Mouse (Mus musculus) megakaryocyte, embryonic 14.5 days (primary cell): ENCODE measurements around the gene Lrrk2. TPM values are rescaled to one million over a fixed set of nuclear protein-coding genes. Genes with fewer than 3 reads are reported as not detected.

Source experiments
- H3K27me3 ChIP-seq: replicated peaks from 2 replicates; pipeline ENCODE3; 2012; ENCODE audit warnings: inconsistent platforms
- H3K36me3 ChIP-seq: replicated peaks from 2 replicates; pipeline ENCODE3; 2012; ENCODE audit warnings: low read length, inconsistent platforms, mixed read lengths
- H3K4me1 ChIP-seq: 2 replicates; pipeline ENCODE4 v1.6.1; 2012; ENCODE audit warnings: inconsistent platforms
- H3K4me3 ChIP-seq: replicated peaks from 2 replicates; pipeline ENCODE3; 2012; ENCODE audit warnings: moderate library complexity, mild to moderate bottlenecking, inconsistent platforms
- H3K9me3 ChIP-seq: 2 replicates; pipeline ENCODE4 v1.6.1; 2012; ENCODE audit warnings: inconsistent platforms
- FLI1 ChIP-seq: IDR thresholded peaks from 2 replicates; pipeline ENCODE4 v1.6.1; 2012; ENCODE audit warnings: low read length, inconsistent platforms, mixed read lengths
- GATA1 ChIP-seq: IDR thresholded peaks from 3 replicates; pipeline ENCODE4 v1.6.1; 2012; ENCODE audit warnings: mixed read lengths, low read length, inconsistent platforms, borderline replicate concordance
- polyA plus RNA-seq: library from polyadenylated mRNA; stranded (reverse); fragments of >175 nt; gene quantifications from 2 replicates; pipeline ENCODE4 v1.2.3, GENCODE M21; 2012; ENCODE audit warnings: low replicate concordance; ENCODE audit not compliant: insufficient read depth

The Lrrk2 gene
- polyA plus RNA-seq, 1 experiment, result 0.03 TPM

DNA sequence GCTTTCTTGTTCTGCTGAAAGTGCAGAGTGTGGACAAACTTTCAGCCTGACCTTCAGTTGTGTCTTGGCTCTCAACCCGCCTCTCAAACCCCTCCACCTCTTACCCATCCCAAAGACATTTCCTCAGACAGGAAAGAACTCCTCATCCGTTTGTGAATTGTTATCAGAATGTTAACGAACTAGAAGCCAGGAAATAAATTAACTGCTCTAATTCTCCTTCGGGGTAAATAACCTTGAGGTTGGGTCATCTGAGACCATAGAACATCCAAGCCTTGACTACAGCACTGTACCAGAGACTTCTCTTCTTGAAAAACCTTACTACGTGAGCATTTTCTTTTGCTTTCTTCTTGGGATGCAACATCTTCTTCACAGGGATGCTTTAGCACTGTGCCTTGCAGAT is 988 bp upstream of the Lrrk2 start:
- no peaks in the 10 kb centered on the region for H3K36me3 ChIP-seq
- no peaks in the 10 kb centered on the region for H3K9me3 ChIP-seq
- TF ChIP-seq GATA1, result no peak
- no peak for TF ChIP-seq FLI1

DNA sequence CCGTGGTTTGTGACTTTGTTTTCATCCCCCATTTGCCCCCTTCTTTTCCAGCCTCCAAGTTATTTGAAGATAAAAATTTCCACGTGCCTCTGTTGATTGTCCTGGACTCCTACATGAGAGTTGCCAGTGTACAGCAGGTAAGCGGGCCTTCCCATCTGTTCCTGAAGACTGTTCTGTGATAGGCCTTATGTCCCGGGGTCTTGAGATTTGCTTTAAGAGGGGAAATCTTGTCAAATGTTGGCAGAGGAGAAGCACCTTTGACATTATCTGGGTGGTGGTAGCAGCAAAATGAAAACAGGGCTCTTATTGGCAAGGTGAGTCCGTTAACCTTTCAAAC is 562 bp downstream of the Lrrk2 start:
- H3K27me3 ChIP-seq, result no peaks in the 10 kb centered on the region
- no peaks in the 10 kb centered on the region for H3K36me3 ChIP-seq
- no peaks in the 10 kb centered on the region for H3K9me3 ChIP-seq
- peaks cover 18% of the 10 kb centered on the region for H3K4me1 ChIP-seq
- H3K4me3 ChIP-seq, result peak overlapping the region; percentile 93
- TF ChIP-seq FLI1, result no peak
- no peak for TF ChIP-seq GATA1

More for the DNA sequence above, 988 bp upstream of the Lrrk2 start:
- Histone ChIP-seq H3K27me3 (no peaks in the 10 kb centered on the region), H3K4me1 (peaks cover 18% of the 10 kb centered on the region), H3K4me3 (no peak overlapping the region)

DNA sequence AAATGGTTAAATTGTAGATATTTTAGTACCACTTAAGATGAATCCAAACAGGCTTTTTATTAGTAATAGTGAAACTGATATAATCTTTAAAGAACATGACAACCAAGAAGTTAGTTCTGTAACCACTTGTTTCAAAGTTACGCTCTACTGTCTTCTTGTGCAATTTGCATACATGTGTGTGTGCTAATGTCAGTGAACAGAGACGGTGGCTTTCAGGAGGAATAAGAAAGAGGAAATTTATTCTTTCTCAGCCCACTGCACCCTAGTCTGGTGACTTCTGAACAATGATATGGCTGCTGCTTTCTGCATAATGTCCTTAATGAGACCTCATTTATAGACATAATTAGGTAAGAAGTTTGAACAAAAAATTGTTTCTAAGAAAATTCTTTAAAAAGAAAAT is 7.1 kb downstream of the Lrrk2 start:
- Histone ChIP-seq H3K9me3 (no peaks in the 10 kb centered on the region), H3K27me3 (no peaks in the 10 kb centered on the region)

DNA sequence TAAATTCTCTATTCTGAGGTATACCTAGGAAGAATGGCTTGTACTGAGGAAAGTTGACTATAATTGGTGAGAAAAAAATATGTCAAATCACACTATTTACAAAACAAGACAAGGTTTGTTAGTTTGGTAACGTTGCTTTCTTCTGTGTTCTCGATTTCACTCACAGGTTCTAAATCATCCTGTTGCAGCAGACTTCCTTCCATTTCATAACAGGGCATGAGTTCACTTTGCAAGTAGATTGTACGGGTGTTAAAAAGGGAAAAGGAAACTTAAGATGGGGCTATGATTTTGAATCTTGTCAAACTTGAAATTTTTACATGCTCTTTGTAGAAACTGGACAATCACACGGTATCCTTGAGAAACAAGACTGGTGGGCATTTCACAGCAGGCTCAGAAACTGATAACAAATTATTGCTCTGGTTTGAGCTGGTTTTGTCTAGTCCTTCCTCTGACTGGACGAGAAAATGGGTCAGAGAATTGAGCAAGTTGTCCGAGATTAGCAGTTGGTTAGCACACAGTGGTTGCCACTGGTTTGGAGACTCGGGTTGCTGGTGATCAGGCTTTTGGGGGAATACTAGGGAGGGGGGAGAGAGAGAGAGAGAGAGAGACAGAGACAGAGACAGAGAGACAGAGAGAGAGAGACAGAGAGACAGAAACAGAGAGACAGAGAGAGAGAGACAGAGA is 13.0 kb downstream of the Lrrk2 start:
- Histone ChIP-seq H3K36me3 (no peaks in the 10 kb centered on the region), H3K9me3 (no peaks in the 10 kb centered on the region), H3K27me3 (no peaks in the 10 kb centered on the region), H3K4me3 (no peak overlapping the region), H3K4me1 (no peaks in the 10 kb centered on the region)
- TF ChIP-seq GATA1, result no peak
- no peak for TF ChIP-seq FLI1

More for the DNA sequence above, 7.1 kb downstream of the Lrrk2 start:
- H3K36me3 ChIP-seq, result no peaks in the 10 kb centered on the region
- H3K4me3 ChIP-seq, result no peak overlapping the region
- no peak for TF ChIP-seq GATA1
- no peak for TF ChIP-seq FLI1
- no peaks in the 10 kb centered on the region for H3K4me1 ChIP-seq

DNA sequence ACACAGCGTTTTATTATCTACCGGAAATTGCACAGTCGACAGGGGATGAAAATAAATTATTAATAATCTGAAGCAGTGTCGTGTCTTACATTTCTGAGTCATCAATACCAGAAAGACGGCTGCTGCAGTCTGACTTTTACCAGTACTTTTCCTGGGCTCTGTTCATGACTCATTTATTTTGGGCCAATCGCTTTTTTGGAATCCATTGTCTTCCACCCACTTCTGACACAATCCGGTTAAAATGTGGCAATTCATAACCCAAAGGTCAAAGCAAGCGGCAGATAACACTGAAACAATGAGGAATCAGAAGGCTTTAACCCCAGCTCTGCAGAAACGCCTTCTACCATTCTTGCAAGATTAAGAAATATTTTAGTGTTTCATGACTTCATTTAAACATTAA is 17.7 kb downstream of the Lrrk2 start:
- H3K9me3 ChIP-seq, result 0 out of 2 replicates have a peak, but pooled peaks cover 2% of the 10 kb centered on the region
- H3K36me3 ChIP-seq, result no peaks in the 10 kb centered on the region
- no peak for TF ChIP-seq FLI1
- no peak for TF ChIP-seq GATA1

DNA sequence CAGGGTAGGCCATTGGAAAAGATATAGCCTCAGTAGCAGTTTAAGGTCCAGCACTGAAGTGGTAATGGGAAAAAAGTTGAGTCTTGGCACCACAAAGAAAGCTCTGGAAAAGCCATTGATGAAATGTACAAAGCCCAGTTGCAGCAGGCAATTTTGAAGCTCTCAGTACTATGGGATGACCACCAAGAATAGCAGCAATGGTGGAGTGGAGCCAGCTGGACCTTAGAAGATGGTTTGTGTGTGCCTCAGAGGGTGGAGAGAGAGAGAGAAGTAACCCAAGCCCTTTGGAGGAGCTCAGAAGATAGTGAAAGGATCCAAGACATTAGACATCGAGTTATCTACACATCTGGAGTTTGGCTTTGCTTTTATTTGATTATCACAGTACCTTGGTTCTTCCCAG is 20.1 kb downstream of the Lrrk2 start:
- 0 out of 2 replicates have a peak, but pooled peaks cover 2% of the 10 kb centered on the region for H3K9me3 ChIP-seq

More for the DNA sequence above, 17.7 kb downstream of the Lrrk2 start:
- no peak overlapping the region for H3K4me3 ChIP-seq
- no peaks in the 10 kb centered on the region for H3K4me1 ChIP-seq
- no peaks in the 10 kb centered on the region for H3K27me3 ChIP-seq

DNA sequence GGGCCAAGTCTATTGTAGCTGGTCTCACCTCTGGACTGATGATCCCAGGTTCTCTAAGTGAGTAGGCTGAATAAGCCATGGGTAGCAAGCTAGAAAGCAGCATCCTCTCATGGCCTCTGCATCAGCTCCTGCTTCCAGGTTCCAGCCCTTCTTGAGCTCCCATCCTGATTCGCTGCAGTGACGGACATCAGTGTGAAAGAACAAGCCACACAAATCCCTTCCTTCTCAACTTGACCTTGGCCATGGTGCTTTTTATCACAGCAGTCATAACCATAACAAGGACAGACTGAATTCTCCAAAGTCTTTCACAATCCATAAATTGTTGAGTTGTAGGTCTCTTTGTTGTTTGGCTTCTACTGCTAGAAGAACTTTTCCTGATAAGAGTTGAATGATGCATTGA is 20.9 kb downstream of the Lrrk2 start:
- Histone ChIP-seq H3K4me1 (no peaks in the 10 kb centered on the region), H3K9me3 (0 out of 2 replicates have a peak, but pooled peaks cover 2% of the 10 kb centered on the region), H3K27me3 (no peaks in the 10 kb centered on the region), H3K36me3 (no peaks in the 10 kb centered on the region), H3K4me3 (no peak overlapping the region)
- TF ChIP-seq GATA1 (no peak), FLI1 (no peak)

More for the DNA sequence above, 20.1 kb downstream of the Lrrk2 start:
- TF ChIP-seq GATA1, result no peak
- no peak for TF ChIP-seq FLI1
- H3K36me3 ChIP-seq, result no peaks in the 10 kb centered on the region
- H3K27me3 ChIP-seq, result no peaks in the 10 kb centered on the region
- H3K4me3 ChIP-seq, result no peak overlapping the region
- H3K4me1 ChIP-seq, result no peaks in the 10 kb centered on the region

DNA sequence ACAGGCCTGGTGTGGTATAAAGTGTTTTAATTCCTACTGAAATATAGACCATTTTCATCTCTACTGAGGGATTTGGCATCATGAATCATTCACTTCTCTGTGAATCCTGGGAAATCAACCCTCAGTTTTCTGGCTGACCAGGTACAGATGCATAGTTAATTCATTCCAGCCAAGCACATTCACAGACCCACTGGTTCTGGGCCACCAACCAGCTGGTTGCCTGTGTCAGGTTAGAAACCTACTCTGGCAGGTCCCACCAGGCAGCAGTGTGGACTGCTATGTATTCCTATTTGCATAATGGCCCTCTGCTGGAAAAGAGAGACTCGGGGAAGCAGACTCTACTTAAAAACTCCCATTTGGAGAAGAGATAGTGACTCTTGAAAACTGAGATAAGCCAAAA is 27.9 kb downstream of the Lrrk2 start:
- H3K9me3 ChIP-seq, result no peaks in the 10 kb centered on the region
- no peaks in the 10 kb centered on the region for H3K36me3 ChIP-seq

DNA sequence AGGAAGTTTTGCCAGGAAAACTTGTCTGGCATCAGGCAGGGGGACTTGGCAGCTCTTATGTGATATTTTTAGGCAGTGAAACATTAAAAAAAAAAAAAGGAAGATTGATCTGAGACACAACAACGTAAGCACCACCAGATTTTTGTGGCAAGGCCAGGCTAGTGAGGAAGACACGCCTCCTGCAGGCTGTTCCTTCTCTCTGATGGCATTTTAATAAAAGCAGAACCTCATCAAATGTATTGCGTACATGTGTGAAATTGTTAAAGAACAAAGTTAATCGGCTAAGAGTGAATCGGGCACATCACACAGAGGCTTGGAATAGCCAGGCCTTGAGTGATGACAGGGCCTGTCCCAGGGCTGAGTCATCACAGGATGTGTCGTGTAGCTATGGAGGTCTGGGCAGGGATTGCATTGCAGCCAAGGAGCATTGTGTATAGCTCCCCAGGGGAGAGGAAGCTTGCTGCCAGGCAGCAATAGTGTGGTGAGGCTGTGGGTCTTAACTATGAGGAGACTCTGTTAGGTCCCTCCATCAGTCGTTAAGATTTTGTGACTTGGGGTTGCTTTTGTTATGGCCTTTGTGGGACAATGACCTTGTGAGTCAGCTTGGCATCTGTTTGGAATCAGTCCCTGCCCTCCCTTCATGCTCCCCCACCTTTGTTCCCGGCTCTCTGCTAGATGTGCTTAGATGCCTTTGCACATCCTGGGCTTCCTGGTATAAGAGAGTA is 30.2 kb downstream of the Lrrk2 start:
- Histone ChIP-seq H3K36me3 (no peaks in the 10 kb centered on the region), H3K27me3 (no peaks in the 10 kb centered on the region), H3K9me3 (no peaks in the 10 kb centered on the region), H3K4me3 (no peak overlapping the region), H3K4me1 (peaks cover 2% of the 10 kb centered on the region; the same call in 1 of the 2 replicates)
- TF ChIP-seq FLI1, result no peak
- no peak for TF ChIP-seq GATA1

More for the DNA sequence above, 27.9 kb downstream of the Lrrk2 start:
- peaks cover 2% of the 10 kb centered on the region; the same call in 1 of the 2 replicates for H3K4me1 ChIP-seq
- no peak overlapping the region for H3K4me3 ChIP-seq
- TF ChIP-seq GATA1 (no peak), FLI1 (no peak)
- H3K27me3 ChIP-seq, result no peaks in the 10 kb centered on the region

DNA sequence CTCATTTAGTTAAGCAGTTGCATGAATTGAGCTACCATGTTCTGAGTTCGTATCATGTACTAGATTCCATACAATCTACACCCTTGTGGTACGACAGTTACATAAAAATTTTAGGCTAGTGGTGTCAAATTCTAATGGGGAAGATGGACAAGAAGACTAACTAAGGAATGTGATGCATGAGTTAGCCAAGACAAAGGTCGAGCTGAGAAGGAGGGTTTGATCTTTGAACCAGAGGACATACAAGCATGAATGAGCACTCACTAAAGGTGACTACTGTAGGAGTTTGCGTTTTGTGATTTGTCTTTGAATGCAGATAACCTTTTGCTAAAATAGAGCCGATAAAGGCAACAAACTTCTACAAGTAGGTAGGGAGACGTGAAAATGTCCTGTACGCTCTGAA is 31.1 kb downstream of the Lrrk2 start:
- no peak for TF ChIP-seq FLI1
- no peak for TF ChIP-seq GATA1
- Histone ChIP-seq H3K9me3 (no peaks in the 10 kb centered on the region), H3K4me1 (peaks cover 2% of the 10 kb centered on the region; the same call in 1 of the 2 replicates), H3K36me3 (no peaks in the 10 kb centered on the region), H3K4me3 (no peak overlapping the region), H3K27me3 (no peaks in the 10 kb centered on the region)
